Mouse (Mus musculus) ovary, postnatal 10 days (tissue): ENCODE results near the gene Nipal3.

Experiments used
- DNase-seq: peaks from one replicate; pipeline ENCODE4 v3.0.0; 2022; ENCODE audit warnings: low spot score

Gene Nipal3

DNA sequence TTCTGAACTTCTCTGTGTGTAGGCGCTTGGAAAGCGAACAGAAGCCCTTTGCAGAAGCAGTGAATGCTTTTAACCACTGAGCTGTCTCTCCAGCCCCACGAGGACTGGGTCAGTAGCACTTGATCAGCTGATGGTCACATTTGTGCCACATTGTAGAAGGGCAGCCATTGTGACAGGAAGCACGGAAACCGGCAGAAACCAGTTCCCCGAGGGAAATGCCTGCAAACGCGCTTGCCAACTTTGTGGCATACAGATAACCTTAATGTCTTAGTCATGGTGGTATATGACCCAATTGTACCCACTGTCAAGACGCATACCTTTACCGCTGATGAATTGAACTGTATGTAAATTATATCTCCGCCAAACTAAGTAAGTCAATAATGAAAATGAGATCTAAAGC is 11.0 kb upstream of the Nipal3 start:
- DNase-seq: no peak

GRCm38 (mm10) chr4:135501587-135501986 is 6.7 kb upstream of the Nipal3 start:
- no peak for DNase-seq

- no peak for DNase-seq
These were observed 5.0 kb upstream of the Nipal3 start for GRCm38 (mm10) chr4:135499831-135500230.

DNA sequence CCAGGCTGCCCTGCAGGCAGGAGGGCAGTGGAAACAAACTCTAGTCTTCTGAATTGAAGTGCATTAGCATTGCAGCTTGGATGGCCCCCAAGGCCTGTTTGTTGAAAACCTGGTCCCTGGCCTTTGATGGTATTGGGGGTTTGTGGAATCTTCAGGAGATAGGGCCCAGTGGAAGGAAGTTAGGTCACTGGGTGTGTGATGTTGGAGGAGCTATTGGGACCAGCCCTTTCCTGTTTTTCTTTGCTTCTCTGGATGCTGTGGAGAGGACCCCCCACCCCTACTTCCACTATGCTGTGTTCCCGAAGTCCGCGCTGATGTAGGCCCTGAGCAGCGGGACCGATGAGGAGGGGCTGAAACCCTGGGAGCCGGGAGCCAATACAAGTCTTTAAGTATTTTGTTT is 3.3 kb upstream of the Nipal3 start:
- DNase-seq: no peak

DNA sequence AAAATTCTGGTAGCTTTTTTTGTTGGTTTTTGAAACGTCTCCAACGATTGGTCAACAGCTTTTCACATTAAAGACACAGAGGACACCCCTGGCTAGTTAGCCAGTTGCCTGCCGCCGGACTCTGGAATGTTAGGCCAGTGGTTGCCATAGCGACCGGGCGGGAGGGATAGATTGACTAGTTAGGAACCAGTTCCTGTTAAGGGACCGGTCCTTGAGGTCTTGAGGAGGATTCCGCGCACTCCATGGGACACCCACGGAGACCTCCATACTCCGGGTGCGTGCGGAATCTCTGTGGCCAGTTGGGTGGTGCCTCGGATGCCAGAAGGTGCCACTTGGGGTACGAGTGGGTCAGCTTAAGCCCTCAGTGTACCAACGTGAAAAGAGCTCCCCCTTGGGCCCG is 972 bp upstream of the Nipal3 start:
- no peak for DNase-seq

DNA sequence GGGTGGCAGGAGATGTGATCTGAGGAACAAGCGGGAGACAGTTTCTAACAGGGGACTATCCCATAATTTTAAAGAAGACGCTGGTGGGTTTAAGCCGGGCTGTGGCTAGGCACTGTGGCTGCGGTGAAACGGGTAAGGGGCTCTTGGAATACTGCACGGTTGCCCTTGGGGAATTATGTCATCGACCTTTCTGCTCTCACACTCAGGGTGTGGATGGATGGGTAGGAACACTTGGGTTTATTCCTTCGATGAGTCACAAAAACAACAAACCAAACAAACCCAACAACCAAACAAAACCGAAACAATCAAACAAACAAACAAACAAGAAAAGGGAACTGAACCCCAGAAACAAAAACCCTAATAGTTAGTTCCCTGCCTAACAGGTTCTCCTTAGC is 556 bp upstream of the Nipal3 start:
- DNase-seq: no peak

DNA sequence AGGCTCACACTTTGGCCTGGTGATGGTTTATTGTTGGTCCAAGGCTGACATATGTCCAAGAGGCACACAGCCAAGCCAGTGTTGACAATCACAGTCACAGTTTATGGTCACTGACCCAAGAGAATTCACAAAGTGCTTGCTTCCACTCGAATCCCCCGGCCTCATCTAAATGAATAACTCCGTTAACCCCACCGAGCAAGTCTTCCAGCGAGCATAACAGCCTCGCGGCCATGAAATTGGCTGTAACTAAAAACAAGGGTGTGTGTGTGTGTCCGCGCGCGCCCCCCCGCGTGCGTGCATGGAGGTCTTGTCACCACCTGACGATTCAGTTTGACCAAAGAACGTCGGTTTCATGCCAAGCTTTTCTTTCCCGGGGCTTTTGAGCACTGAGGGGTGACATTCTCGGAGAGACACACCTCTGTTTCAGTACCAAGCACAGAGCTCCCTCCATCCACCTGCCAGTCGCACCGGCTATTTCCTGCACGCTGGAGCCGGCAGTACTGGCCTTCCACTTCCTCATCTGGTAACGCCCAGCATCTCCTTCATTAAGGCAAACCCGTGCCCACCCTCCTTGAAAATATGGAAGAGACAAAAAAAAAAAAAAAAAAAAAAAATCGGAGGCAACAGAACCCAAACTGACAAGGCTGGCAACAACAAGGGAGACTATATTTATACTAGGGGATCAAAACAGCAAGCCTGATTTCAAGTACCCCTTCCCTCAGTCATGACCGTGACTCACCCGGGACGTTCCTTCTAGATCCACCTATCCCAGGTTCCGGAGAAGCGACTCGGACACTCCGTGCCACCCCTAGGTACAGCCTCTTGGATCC is 932 bp downstream of the Nipal3 start:
- DNase-seq: peak; percentile 9

- DNase-seq: no peak
These were observed 1.6 kb downstream of the Nipal3 start for GRCm38 (mm10) chr4:135493271-135493670.

DNA sequence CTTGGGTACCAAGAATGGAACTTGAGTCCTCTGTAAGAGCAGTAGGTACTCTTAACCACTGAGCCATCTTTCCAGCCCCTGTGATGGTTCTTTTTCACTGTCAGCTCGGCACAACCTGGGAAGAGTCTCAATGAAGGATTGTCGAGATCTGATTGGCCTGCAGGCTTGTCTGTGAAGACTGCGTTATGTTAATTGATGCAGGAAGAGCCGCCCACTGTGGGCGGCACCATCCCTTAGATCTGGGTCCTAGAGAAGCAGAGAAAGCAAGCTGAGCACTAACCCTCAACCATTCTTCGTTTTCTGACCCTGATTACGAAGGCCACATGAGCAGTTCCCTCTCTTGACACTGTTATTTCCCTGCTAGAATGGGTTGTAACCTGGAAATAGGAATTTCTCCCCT is 5.6 kb downstream of the Nipal3 start:
- no peak for DNase-seq

- DNase-seq: no peak
These were observed 8.5 kb downstream of the Nipal3 start for GRCm38 (mm10) chr4:135486352-135486751.

GRCm38 (mm10) chr4:135485086-135485485 is 9.8 kb downstream of the Nipal3 start:
- no peak for DNase-seq

DNA sequence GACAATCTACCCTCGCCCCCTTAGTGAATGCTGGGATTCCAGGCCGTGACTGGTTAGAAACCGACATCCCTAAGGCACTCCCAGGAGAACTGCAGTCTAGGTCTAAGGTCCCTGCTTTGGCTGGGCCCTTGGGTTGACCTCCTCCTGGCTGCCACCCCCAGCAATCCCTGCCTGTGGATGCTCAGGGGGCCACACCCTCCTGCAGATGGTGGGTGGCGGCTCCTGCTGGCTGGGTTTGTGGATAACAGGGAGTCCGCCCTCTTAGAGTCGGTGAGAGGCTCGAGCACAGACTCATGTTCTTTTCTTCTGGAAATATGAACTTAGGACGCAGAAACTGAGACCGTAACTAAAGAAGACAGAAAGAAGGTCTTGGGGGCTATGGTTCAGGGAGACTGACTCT is 14.5 kb downstream of the Nipal3 start:
- no peak for DNase-seq

DNA sequence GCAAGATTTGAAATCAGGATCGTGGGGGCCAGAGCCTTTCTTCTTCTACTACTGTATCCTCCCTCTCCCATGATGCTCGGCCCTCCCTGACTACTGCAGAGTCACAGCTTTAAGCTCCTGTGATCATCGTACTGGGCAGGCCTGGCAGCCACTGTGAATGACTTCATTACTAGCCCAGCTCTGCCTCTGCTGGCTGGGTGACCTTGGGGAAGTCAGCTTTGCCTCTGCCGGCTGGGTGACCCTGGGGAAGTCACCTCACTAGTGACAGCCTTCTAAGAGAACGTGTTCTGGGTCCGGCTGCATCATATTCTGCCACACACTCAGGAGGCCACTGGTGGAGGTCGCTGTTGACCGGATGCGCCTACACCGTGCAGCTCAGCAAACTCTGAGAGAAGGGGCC is 17.0 kb downstream of the Nipal3 start:
- DNase-seq: no peak

GRCm38 (mm10) chr4:135463406-135463805 is 31.4 kb downstream of the Nipal3 start:
- DNase-seq: no peak

DNA sequence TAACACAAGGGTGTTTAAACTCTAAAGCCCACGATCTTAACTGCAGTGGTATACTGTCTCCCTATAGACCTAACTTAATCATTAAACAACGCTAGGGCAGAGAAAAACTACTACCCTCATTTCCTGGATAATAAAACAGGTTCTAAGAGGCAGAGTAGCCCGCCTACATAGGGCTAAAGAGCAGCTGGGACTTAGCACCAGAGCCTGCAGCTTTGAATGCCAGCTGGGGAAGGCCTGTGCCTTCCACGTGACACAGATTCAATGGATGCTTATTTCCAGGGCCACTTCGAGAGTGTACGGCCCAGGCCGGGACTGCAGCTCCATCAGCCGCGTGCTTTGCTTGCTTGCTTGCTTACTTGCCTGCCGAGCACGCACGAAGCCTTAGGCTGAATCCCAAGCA is 41.3 kb downstream of the Nipal3 start:
- DNase-seq: no peak

DNA sequence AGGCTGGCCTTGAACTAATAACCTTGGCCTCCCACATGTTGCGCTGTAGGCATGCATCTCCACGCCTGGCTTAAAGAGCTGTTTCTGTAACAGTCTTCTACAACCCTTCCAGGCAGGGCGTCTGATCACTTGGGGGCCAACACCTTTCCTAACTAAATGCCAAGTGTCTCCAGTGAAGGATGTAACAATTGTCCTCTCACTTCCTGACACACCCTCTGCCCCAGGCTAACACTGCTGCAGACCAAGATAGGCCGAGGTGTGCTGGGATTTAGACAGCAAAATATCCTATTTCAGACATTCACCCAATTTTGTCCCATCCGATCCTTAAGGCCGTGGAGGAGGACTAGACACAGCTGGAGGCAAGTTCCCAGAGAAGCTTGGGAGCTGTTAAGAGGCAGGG is 41.7 kb downstream of the Nipal3 start:
- DNase-seq: no peak

DNA sequence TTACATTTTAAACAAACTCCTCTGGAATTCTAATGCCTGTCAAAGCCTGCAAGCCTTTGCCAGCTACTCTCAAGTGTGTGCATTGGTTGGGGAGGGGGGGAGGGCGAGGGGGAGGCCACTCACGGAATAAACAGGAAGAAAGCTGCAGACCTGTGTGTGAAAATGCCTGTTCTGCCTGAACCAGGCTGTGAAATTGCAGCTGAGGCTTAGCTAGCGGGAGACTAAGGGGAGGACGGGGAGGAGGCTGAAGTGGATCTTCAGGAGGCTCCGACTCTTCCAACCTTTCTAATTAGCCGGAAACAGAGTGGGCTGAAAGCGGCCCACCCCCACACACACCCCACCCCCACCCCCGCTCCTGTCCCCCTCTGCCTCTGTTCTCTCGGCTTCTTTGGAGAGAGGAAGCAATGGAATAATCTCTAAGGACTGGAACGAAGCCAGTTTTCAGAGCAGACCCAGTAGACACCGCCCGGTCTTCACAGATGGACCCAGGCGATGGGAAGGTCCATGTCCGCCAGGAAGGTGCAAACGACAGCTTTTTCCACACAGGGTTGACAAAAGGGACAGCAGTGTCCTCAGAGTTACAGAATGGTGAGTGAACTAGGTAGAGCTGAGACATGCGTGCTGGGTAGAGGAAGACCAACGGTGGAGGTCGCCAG is 43.4 kb downstream of the Nipal3 start:
- DNase-seq: no peak

GRCm38 (mm10) chr4:135442473-135442872 is 52.4 kb downstream of the Nipal3 start:
- no peak for DNase-seq

GRCm38 (mm10) chr4:135439904-135440522 is 54.8 kb downstream of the Nipal3 start:
- DNase-seq: no peak

- no peak for DNase-seq
These were observed 55.6 kb downstream of the Nipal3 start for GRCm38 (mm10) chr4:135439188-135439647.

DNA sequence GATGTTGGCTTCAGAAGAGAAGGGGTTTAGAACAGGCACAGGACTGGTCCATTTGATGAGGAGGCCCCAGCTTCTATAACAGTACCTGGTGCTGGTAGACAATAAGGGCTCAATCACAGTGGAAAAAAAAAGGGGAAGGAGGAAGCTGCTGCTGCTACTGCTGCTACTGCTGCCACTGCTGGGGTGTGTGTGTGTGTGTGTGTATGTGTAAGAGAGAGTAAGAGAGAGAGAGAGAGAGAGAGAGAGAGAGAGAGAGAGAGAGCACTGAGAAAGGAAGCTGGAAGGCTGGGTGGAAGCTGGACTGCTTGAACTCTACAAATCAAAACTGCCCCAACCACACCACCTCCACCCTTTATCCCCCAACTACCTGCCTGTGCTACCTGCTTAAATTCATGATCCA is 56.9 kb downstream of the Nipal3 start:
- no peak for DNase-seq

DNA sequence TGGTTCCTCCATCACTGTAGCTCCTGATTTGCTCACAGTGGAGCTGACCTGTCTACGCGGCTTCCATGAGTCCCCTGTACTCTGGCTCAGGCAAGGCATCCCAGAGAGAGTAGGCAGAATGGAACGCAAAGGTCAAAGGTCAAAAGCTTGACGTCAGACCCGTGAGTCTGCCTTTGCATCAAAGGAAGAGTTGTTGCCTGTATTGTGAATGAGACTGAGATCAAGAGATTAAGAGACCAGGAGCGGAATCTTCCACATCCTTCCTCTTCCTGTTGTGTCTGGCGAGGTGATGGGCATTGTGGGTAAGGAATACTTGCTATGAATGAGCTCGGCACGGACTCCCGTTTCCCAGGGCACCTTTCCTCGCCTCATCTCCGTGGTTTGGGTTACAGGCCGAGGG is 58.5 kb downstream of the Nipal3 start:
- DNase-seq: no peak

DNA sequence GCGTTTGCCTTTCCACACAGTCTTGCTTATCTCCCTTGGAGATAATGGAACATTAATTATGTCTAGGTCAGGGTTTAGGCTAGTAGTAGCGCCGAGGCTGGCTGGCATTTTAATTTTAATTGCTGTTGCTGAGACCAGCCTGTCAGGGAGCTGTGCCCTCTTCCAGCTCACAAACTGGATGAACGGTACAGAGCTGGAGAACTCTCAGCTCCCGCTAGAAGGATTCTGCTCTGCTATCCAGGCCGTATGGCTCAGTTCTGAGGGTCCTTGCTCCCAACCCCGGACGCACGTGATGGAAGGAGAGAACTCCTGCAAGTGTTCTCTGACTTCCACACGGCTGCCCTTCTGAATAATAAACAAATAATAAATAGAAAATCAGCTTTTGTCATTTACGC is 60.4 kb downstream of the Nipal3 start:
- DNase-seq: no peak
